Mouse (Mus musculus) forebrain, embryonic 14.5 days (tissue): ENCODE measurements at regions not wholly inside any gene's neighbourhood (a gene's known extent, or its start where the extent isn't known, plus 50 kb on each side); places are given as distances from the start of the nearest gene placed in this dataset.

ENCODE experiments used
- ATAC-seq: fragments of 200-750 bp; cut with Nextera tagmentation; 2 replicates; pipeline ENCODE4 v1.8.0; 2017; ENCODE audit warnings: mild to moderate bottlenecking, moderate library complexity
- DNase-seq: peaks from one replicate; pipeline ENCODE4 v3.0.0-alpha.2; 2015; ENCODE audit warnings: low spot score
- H3K27ac ChIP-seq: fragments of 300-500 bp; sonication (generic); 2 replicates; pipeline ENCODE4 v1.5.1; 2014; ENCODE audit warnings: low read depth, mild to moderate bottlenecking, control low read depth, low read length, moderate library complexity
- H3K27me3 ChIP-seq: fragments of 300-500 bp; sonication (generic); replicated peaks from 2 replicates; pipeline ENCODE4 v1.6.1; 2014; ENCODE audit warnings: low read length, control low read depth, mixed read lengths; ENCODE audit not compliant: control insufficient read depth, insufficient read depth
- H3K36me3 ChIP-seq: fragments of 300-500 bp; sonication (generic); 2 replicates; pipeline ENCODE4 v1.6.1; 2014; ENCODE audit warnings: low read length, control low read depth; ENCODE audit not compliant: control insufficient read depth, insufficient read depth
- H3K4me1 ChIP-seq: fragments of 300-500 bp; sonication (generic); 2 replicates; pipeline ENCODE4 v1.6.1; 2014; ENCODE audit warnings: antibody characterized with exemption, low read length, control low read depth; ENCODE audit not compliant: control insufficient read depth, insufficient read depth
- H3K4me2 ChIP-seq: fragments of 300-500 bp; sonication (generic); 2 replicates; pipeline ENCODE4 v1.6.1; 2014; ENCODE audit warnings: mild to moderate bottlenecking, control low read depth, low read length
- H3K4me3 ChIP-seq: fragments of 300-500 bp; sonication (generic); 2 replicates; pipeline ENCODE4 v1.5.1; 2014; ENCODE audit warnings: low read depth, low read length, control low read depth
- H3K9ac ChIP-seq: fragments of 300-500 bp; sonication (generic); 2 replicates; pipeline ENCODE4 v1.6.1; 2014; ENCODE audit warnings: mild to moderate bottlenecking, low read length, control low read depth, moderate library complexity
- H3K9me3 ChIP-seq: fragments of 300-500 bp; sonication (generic); replicated peaks from 2 replicates; pipeline ENCODE4 v1.6.1; 2016; ENCODE audit warnings: low read length, control low read depth, mixed read lengths; ENCODE audit not compliant: control insufficient read depth
- WGBS: fragments of 180-500 bp; shearing (Covaris S2); extraction: QIAGEN DNeasy Blood & Tissue Kit; methylation state at CpG from one replicate; pipeline ENCODE4 v1.1.7; 2014; 5-methylcytosine and 5-hydroxymethylcytosine counted together

- no peaks in the 10 kb centered on the region for H3K9me3 ChIP-seq
- H3K4me3 ChIP-seq: no peak overlapping the region
- WGBS: 39% methylated on average over 4 of the region's 4 CpGs
- H3K4me2 ChIP-seq: no peak overlapping the region
- H3K36me3 ChIP-seq: no peaks in the 10 kb centered on the region
- no peaks in the 10 kb centered on the region for H3K4me1 ChIP-seq
- ATAC-seq (no peak), DNase-seq (no peak)
- H3K27ac ChIP-seq: no peak overlapping the region
- no peaks in the 10 kb centered on the region for H3K27me3 ChIP-seq
- H3K9ac ChIP-seq: no peak overlapping the region
These were observed 277.0 kb upstream of the Jag1 start for GRCm38 (mm10) chr2:137393486-137393885.

DNA sequence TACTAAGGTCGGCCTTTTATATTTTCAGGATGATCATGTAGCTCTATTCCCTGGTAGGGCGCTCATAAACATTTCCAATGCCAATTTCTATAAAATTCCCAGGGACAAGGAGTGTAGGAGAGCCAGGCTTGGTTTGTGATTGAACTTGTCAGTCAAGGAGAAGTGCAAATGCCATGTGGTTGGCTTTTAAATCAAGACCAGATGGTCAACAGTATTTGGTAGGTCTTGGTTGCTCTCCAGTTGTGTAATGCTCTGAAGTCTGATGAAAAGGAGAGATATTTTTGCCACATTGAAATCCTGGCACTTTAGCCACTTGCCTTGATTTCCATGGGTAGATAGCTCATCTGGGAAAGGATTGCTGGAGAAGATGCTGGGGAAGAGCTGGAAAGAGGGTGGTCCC is 263.4 kb upstream of the Jag1 start:
- Histone ChIP-seq H3K9me3 (no peaks in the 10 kb centered on the region), H3K27me3 (no peaks in the 10 kb centered on the region), H3K4me2 (no peak overlapping the region), H3K4me1 (no peaks in the 10 kb centered on the region), H3K36me3 (no peaks in the 10 kb centered on the region), H3K4me3 (no peak overlapping the region), H3K9ac (no peak overlapping the region), H3K27ac (no peak overlapping the region)
- ATAC-seq (no peak), DNase-seq (no peak)
- WGBS: 90% methylated on average over 2 of the region's 2 CpGs

DNA sequence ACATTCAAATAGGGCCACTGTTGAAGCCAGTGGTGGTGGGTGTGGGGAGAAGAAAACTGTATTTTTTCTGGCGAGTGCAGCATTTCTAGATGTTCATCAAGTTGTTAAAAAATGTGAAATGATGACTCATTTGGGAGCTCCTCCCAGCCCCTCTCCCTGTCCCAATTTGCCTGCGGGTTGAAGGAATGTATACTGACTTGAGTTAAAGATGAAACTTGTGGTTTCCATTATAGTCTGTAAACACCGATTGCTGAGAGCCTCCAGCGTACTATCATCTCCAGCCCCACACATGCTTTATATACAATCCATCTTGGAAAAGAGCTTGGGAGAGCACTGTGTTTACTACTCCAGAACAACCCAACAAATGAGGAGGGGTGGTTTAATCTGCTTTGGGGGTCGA is 258.9 kb upstream of the Jag1 start:
- no peaks in the 10 kb centered on the region for H3K36me3 ChIP-seq
- H3K27me3 ChIP-seq: no peaks in the 10 kb centered on the region
- no peak overlapping the region for H3K4me2 ChIP-seq
- DNase-seq (no peak), ATAC-seq (no peak)
- H3K9me3 ChIP-seq: no peaks in the 10 kb centered on the region
- no peak overlapping the region for H3K27ac ChIP-seq
- no peaks in the 10 kb centered on the region for H3K4me1 ChIP-seq
- WGBS: 90% methylated on average over 5 of the region's 5 CpGs
- H3K9ac ChIP-seq: no peak overlapping the region
- H3K4me3 ChIP-seq: no peak overlapping the region

DNA sequence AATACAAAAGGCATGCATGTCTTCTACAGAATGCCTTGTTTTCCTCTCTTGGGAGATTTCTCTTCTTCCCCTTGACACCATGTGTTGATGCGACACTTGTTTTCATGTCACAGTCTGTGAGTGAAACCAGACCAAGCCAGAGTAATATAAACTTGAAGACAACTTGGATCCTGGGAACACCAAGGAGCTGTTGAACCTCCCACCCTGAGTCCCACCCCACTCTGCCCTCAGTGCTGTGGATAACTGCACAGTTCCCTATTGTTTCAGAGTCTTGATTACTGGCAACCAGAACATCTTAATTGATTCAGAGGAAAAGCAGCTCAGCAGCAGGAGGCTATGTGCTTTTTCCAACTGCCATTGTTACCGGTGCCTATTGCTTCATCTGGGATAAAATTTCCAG is 254.6 kb upstream of the Jag1 start:
- no peaks in the 10 kb centered on the region for H3K9me3 ChIP-seq
- H3K27me3 ChIP-seq: no peaks in the 10 kb centered on the region
- DNase-seq (no peak), ATAC-seq (no peak)
- no peak overlapping the region for H3K9ac ChIP-seq
- no peak overlapping the region for H3K27ac ChIP-seq
- no peak overlapping the region for H3K4me3 ChIP-seq
- no peak overlapping the region for H3K4me2 ChIP-seq
- H3K36me3 ChIP-seq: no peaks in the 10 kb centered on the region
- no peaks in the 10 kb centered on the region for H3K4me1 ChIP-seq
- 80% methylated on average over 2 of the region's 2 CpGs for WGBS

GRCm38 (mm10) chr2:137363006-137363405 is 246.6 kb upstream of the Jag1 start:
- Histone ChIP-seq H3K4me2 (no peak overlapping the region), H3K27ac (no peak overlapping the region), H3K9ac (no peak overlapping the region), H3K4me3 (no peak overlapping the region), H3K4me1 (no peaks in the 10 kb centered on the region), H3K36me3 (no peaks in the 10 kb centered on the region), H3K9me3 (no peaks in the 10 kb centered on the region), H3K27me3 (no peaks in the 10 kb centered on the region)
- WGBS: 87% methylated on average over 2 of the region's 2 CpGs
- ATAC-seq (no peak), DNase-seq (no peak)

GRCm38 (mm10) chr2:137357181-137357738 is 240.8 kb upstream of the Jag1 start:
- H3K9ac ChIP-seq: no peak overlapping the region
- no peaks in the 10 kb centered on the region for H3K9me3 ChIP-seq
- no peaks in the 10 kb centered on the region for H3K27me3 ChIP-seq
- no peak overlapping the region for H3K27ac ChIP-seq
- DNase-seq (peak; percentile 31), ATAC-seq (no peak)
- H3K4me1 ChIP-seq: no peaks in the 10 kb centered on the region
- H3K4me2 ChIP-seq: no peak overlapping the region
- no peak overlapping the region for H3K4me3 ChIP-seq
- no peaks in the 10 kb centered on the region for H3K36me3 ChIP-seq
- WGBS: 72% methylated on average over 13 of the region's 13 CpGs

DNA sequence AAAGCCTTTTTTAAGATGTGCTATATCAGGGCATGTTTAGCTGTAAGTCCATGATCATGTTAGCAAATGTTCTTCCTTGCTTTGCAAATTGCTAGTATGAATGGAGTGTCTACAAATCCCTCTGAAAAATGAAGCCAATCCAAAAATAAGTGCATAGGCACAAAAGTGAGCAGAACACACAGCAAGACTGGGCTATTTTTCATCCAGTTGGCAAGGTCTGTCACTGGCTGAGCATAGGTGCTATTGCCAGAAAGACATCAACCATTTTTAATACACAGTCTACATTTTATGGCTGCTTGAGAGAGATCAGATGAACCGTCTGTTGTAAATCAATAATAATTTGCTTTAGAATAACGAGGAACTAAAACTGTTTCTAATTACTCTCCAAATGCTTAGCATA is 227.3 kb upstream of the Jag1 start:
- no peaks in the 10 kb centered on the region for H3K9me3 ChIP-seq
- no peak overlapping the region for H3K4me2 ChIP-seq
- no peak for DNase-seq
- no peak overlapping the region for H3K4me3 ChIP-seq
- no peaks in the 10 kb centered on the region for H3K27me3 ChIP-seq
- H3K9ac ChIP-seq: no peak overlapping the region
- 71% methylated on average over 2 of the region's 2 CpGs for WGBS
- ATAC-seq: no peak
- H3K4me1 ChIP-seq: no peaks in the 10 kb centered on the region
- H3K27ac ChIP-seq: no peak overlapping the region
- no peaks in the 10 kb centered on the region for H3K36me3 ChIP-seq

DNA sequence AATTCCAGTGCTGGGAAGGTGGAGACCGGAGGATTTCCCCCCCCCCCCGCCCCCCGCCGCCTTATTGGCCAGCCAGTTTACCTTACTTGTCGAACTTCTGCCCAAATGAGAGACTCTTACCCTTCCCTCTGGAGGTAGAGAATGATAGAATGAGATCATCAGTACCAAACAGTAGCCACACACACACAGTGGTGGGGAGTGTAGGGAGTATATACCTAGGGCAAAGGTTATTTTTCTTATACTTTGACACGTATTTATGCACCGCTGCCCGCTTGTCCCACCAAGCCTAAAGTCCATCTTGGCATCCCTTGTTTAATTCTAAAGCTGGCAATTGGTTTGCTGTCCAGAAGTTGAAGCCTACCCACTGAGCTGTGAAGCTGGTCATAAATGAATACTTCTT is 213.6 kb upstream of the Jag1 start:
- DNase-seq (no peak), ATAC-seq (no peak)
- Histone ChIP-seq H3K4me3 (no peak overlapping the region), H3K4me2 (no peak overlapping the region), H3K27ac (no peak overlapping the region), H3K36me3 (no peaks in the 10 kb centered on the region), H3K9ac (no peak overlapping the region), H3K27me3 (no peaks in the 10 kb centered on the region), H3K9me3 (no peaks in the 10 kb centered on the region), H3K4me1 (no peaks in the 10 kb centered on the region)
- WGBS: 90% methylated on average over 8 of the region's 8 CpGs

GRCm38 (mm10) chr2:137323445-137323844 is 207.0 kb upstream of the Jag1 start:
- ATAC-seq (no peak), DNase-seq (no peak)
- Histone ChIP-seq H3K27ac (no peak overlapping the region), H3K9ac (no peak overlapping the region), H3K36me3 (no peaks in the 10 kb centered on the region), H3K9me3 (no peaks in the 10 kb centered on the region), H3K27me3 (no peaks in the 10 kb centered on the region), H3K4me1 (no peaks in the 10 kb centered on the region), H3K4me3 (no peak overlapping the region), H3K4me2 (no peak overlapping the region)
- 51% methylated on average over 5 of the region's 5 CpGs for WGBS
